Mouse (Mus musculus) ES-E14 (cell line): ENCODE results near the gene Kat7. TPM values are rescaled to one million over a fixed set of nuclear protein-coding genes. Genes with fewer than 3 reads are reported as not detected.

Experiments
- DNase-seq: peaks from one replicate; pipeline ENCODE4 v3.0.0-alpha.2; 2013; ENCODE audit warnings: low read depth, low spot score
- H3K27ac ChIP-seq: 2 replicates; pipeline ENCODE4 v1.5.1; 2012; ENCODE audit warnings: low read depth, mild to moderate bottlenecking, low read length, moderate library complexity, mixed read lengths; ENCODE audit not compliant: poor library complexity, insufficient read depth, severe bottlenecking
- H3K36me3 ChIP-seq: 2 replicates; pipeline ENCODE4 v1.6.1; 2012; ENCODE audit warnings: mild to moderate bottlenecking, low read length, moderate library complexity, mixed read lengths; ENCODE audit not compliant: control insufficient read depth, poor library complexity, insufficient read depth, severe bottlenecking
- H3K4me1 ChIP-seq, 2 experiments: fragments of 150-350 bp in 1 of 2; sonication (generic) in 1 of 2; 2 replicates each; pipeline ENCODE4 v1.6.1; 2012; ENCODE audit warnings: low read length in 2 of 2, mild to moderate bottlenecking in 1 of 2, mixed read lengths in 1 of 2; ENCODE audit not compliant: control insufficient read depth in 2 of 2, insufficient read depth in 2 of 2, poor library complexity in 1 of 2
- H3K4me3 ChIP-seq, 2 experiments: fragments of 150-350 bp in 1 of 2; sonication (generic) in 1 of 2; 2 replicates each; pipeline ENCODE4 v1.5.1; 2012; ENCODE audit warnings: low read length in 2 of 2, low read depth in 1 of 2, mild to moderate bottlenecking in 1 of 2, mixed read lengths in 1 of 2; ENCODE audit not compliant: insufficient read depth in 1 of 2, poor library complexity in 1 of 2, severe bottlenecking in 1 of 2
- H3K9ac ChIP-seq: 2 replicates; pipeline ENCODE4 v1.6.1; 2012; ENCODE audit warnings: low read depth, mild to moderate bottlenecking, low read length, mixed read lengths; ENCODE audit not compliant: poor library complexity, insufficient read depth, severe bottlenecking
- H3K9me3 ChIP-seq: fragments of 150-350 bp; sonication (generic); 2 replicates; pipeline ENCODE4 v1.6.1; 2012; ENCODE audit warnings: low read depth, mild to moderate bottlenecking, low read length; ENCODE audit not compliant: control insufficient read depth, insufficient read depth
- CHD2 ChIP-seq: IDR thresholded peaks from 2 replicates; pipeline ENCODE4 v1.6.1; 2014; ENCODE audit warnings: mild to moderate bottlenecking, low read depth, low read length, inconsistent platforms
- HCFC1 ChIP-seq: IDR thresholded peaks from 2 replicates; pipeline ENCODE4 v1.6.1; 2012; ENCODE audit warnings: low read length, inconsistent platforms, borderline replicate concordance; ENCODE audit not compliant: insufficient read depth
- MAFK ChIP-seq: IDR thresholded peaks from 2 replicates; pipeline ENCODE4 v1.6.1; 2014; ENCODE audit warnings: mild to moderate bottlenecking, low read depth, low read length, inconsistent platforms; ENCODE audit not compliant: insufficient read depth
- ZC3H11A ChIP-seq: IDR thresholded peaks from 2 replicates; pipeline ENCODE4 v1.6.1; 2012; ENCODE audit warnings: low read depth, mild to moderate bottlenecking, inconsistent platforms, low read length, borderline replicate concordance
- ZNF384 ChIP-seq: IDR thresholded peaks from 2 replicates; pipeline ENCODE4 v1.6.1; 2012; ENCODE audit warnings: low read depth, low read length, inconsistent platforms
- in situ Hi-C, 2 experiments: fragments of 600-800 bp; cut with MboI; formaldehyde crosslinking; loops; one replicate each; pipeline ENCODE4 v1.15.1; 2025; ENCODE audit warnings: low sequenced_read_pairs in 2 of 2, inconsistent platforms in 1 of 2; ENCODE audit not compliant: unreplicated experiment in 2 of 2
- total RNA-seq: library from RNA; depleted of rRNA; stranded (reverse); fragments of 300-350 nt; gene quantifications from 2 replicates; pipeline ENCODE4 v1.2.3, GENCODE M21; 2012; rRNA removed

The Kat7 gene
- 108 and 118 TPM in 2 replicates for total RNA-seq

DNA sequence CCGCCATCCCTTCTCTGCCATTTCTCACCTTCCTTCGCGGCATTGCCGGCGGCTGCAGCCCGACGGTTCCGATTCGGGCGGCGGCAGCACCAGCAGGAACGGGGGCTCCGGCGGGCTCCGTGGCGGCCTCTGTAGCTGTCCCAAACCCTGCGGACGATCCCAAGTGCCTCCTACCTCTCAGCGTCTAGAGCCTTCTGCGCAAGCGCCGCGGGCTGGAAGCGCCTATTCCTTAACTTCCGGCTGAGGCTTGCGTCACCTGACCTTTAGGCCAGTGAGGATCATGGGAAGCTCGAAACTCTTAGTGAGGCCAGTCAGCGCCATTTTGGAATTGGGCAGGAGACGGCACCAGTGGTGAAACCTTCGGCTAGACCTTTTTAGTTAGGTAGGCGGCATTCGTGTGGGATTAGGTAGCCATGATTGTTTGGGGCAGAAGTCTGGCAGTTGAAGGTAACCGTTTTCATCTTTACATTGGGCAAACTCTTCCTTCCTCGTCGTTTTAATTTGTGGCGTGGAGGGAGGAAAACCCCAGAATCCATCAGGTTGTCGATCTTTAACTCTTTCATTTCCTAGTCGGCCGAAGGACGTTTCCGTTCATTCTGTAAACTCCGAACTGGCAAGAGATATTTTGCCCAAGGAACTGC is at the start of gene Kat7:
TSS of gene Kat7 (minus strand) at position 240 of the 641 bp plus-strand sequence.
- DNase-seq: peak; percentile 97
- no peak for TF ChIP-seq ZC3H11A
- peak; percentile 94 for TF ChIP-seq HCFC1
- TF ChIP-seq ZNF384: no peak
- TF ChIP-seq MAFK: no peak
- no peak for TF ChIP-seq CHD2
- in situ Hi-C loops: no loop called here
- peak within 1 kb of the TSS; percentile 89 to 98 for H3K4me3 ChIP-seq
- H3K36me3 ChIP-seq: peaks cover 6% of the 10 kb centered on the region
- H3K9ac ChIP-seq: peak within 1 kb of the TSS; percentile 100
- H3K27ac ChIP-seq: peak within 1 kb of the TSS; percentile 99
- H3K4me1 ChIP-seq: peaks cover 2 to 3% of the 10 kb centered on the region in 2 experiments; a peak in 3 of 4 replicates
- no peaks in the 10 kb centered on the region for H3K9me3 ChIP-seq

DNA sequence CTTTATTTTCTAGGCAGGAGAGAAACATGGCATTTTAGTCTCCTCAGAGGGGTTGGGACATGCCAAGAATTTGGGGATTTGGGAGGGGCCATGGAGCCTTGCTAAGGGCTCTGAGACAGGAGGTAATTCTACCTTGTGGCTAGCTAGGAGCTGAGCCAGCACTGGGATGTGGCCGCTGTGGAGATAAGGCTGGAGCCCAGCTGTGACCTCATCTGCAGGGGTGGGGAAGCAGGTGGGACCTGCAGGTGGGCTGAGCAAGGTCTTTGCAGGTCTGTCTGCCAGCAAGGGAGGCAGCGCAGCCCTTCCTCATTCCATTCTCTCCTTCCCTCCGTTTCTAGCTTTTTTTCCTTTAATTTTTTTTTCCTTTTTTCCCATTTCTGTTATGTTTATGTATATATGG is 48.2 kb upstream of the Kat7 start:
- in situ Hi-C loops: no loop called here
- Histone ChIP-seq H3K27ac (no peak overlapping the region), H3K4me3 (no peak overlapping the region), H3K9me3 (no peaks in the 10 kb centered on the region), H3K9ac (no peak overlapping the region), H3K36me3 (peaks cover 11% of the 10 kb centered on the region; the same call in 1 of the 2 replicates), H3K4me1 (peaks cover 4 to 6% of the 10 kb centered on the region in 2 experiments; a peak in 1 of 4 replicates)
- TF ChIP-seq ZC3H11A (no peak), CHD2 (no peak), ZNF384 (no peak), MAFK (no peak), HCFC1 (no peak)
- DNase-seq: no peak

DNA sequence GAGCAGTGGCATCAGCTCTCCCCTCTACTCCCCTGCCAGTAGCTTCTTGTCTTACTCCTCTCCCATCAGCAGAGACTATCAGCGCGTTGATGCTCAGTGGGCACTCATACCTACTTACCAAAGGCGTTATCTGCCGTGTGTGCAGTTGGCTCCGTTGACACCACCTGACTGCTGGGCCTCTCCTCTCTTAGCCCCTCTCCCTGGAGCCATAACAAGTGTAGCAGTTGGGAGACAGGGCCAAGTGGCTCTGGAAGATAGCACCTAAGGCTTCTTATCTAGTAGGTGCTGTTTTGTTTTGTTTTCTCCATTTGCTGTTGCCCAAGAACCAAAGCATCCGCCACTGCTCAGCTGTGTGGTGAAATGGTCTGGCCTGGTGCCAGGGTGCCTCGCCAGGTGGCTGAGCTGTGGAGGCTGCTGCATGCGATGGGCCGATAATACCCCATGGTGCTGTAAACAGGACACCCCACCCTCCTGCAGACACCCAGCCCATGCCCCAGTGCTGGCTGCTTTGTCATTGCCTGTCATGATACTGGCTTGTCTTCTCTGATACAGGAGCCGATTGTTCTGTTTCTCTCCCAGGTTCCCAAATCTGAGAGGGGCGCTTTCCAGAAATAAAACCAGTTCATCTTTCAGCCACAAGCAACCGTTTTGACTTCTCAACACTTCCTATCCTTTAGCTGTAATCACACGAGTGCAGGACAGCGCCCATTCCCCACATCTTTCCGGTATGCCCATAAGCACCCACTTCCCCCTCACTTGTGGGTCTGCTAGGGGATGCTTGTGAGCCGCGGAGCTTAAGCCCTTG is 46.6 kb upstream of the Kat7 start:
- Histone ChIP-seq H3K4me1 (peaks cover 4 to 6% of the 10 kb centered on the region in 2 experiments; a peak in 1 of 4 replicates), H3K9ac (no peak overlapping the region), H3K4me3 (no peak overlapping the region), H3K36me3 (peaks cover 11% of the 10 kb centered on the region; the same call in 1 of the 2 replicates), H3K27ac (no peak overlapping the region), H3K9me3 (no peaks in the 10 kb centered on the region)
- TF ChIP-seq ZNF384 (no peak), MAFK (no peak), ZC3H11A (no peak), CHD2 (no peak), HCFC1 (no peak)
- no peak for DNase-seq
- in situ Hi-C loops: no loop called here

DNA sequence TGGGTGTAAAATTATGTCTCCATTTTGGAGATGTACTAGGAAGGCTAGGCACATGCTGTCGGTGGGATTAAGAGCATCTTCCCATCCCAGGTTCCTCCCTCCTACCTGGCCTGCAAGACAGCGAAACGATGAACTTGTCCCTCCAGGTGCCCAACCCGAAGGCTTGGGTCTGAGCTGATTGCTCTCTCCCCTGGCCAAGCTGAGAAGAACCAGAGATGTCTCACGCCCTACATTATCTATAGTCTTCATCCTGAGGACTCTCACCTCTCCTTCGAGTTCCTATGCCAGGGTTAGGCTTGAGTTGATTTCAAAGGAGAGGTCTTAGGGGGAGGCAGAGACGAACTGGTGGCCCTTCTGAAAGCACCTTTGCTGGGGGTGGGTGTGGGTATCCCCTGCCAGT is 46.0 kb upstream of the Kat7 start:
- Histone ChIP-seq H3K9ac (no peak overlapping the region), H3K9me3 (no peaks in the 10 kb centered on the region), H3K27ac (no peak overlapping the region), H3K36me3 (peaks cover 11% of the 10 kb centered on the region; the same call in 1 of the 2 replicates), H3K4me1 (peaks cover 4 to 6% of the 10 kb centered on the region in 2 experiments; a peak in 1 of 4 replicates), H3K4me3 (no peak overlapping the region)
- TF ChIP-seq MAFK: no peak
- no peak for TF ChIP-seq HCFC1
- no peak for TF ChIP-seq ZNF384
- TF ChIP-seq ZC3H11A: no peak
- no peak for TF ChIP-seq CHD2
- DNase-seq: no peak
- in situ Hi-C loops: no loop called here
